Mouse (Mus musculus): Measurements from ENCODE around the gene Snrpf. TPM values are rescaled to one million over a fixed set of nuclear protein-coding genes. Genes with fewer than 3 reads are reported as not detected.

Gene Snrpf
- polyA plus RNA-seq (2021; fragmentation: Nextera tagmentation): 110 and 116 TPM in 2 replicates
- long read RNA-seq, experiment 1, transcript Snrpf-201 (4 exons, 861 nt): major isoform, 104 of 105 reads
- long read RNA-seq, experiment 1, partial matches to known transcripts: 0 of 105 reads
- long read RNA-seq, experiment 1, other reads (novel, unspliced or antisense): 1 of 105 reads
- long read RNA-seq, experiment 2, transcript Snrpf-201 (4 exons, 861 nt): major isoform, 12 of 12 reads
- long read RNA-seq, experiment 2, partial matches to known transcripts: 0 of 12 reads
- long read RNA-seq, experiment 2, other reads (novel, unspliced or antisense): 0 of 12 reads

DNA sequence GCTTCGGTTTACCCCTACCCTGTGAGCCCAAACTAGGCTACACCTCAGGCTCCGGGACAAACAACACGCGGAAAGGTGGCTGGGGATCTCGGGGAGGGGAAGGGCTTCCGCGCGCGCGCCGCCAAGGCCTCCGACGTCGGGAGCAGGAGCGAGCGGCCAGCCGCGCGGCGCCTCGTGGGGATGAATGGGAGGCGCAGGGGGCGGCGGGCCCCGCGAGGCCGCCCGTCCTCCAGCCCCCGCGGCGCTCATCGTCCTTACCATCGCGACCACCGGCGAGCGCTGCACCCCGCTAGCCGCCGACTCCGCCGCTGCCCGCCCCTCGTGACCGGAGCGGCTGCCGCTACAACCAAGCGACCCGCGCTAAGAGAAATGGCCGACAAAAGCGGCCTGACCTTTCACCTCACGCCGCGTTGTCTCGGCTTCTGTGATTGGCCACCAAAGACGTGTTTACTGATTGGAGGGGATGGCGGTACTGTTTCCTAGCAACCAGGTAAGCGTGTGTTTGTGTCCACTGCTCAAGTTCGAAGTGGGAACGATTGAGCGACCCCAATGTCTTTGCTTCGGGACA lies at the start of gene Snrpf:
TSS of gene Snrpf (minus strand) at position 426 of the 568 bp plus-strand sequence.

DNA sequence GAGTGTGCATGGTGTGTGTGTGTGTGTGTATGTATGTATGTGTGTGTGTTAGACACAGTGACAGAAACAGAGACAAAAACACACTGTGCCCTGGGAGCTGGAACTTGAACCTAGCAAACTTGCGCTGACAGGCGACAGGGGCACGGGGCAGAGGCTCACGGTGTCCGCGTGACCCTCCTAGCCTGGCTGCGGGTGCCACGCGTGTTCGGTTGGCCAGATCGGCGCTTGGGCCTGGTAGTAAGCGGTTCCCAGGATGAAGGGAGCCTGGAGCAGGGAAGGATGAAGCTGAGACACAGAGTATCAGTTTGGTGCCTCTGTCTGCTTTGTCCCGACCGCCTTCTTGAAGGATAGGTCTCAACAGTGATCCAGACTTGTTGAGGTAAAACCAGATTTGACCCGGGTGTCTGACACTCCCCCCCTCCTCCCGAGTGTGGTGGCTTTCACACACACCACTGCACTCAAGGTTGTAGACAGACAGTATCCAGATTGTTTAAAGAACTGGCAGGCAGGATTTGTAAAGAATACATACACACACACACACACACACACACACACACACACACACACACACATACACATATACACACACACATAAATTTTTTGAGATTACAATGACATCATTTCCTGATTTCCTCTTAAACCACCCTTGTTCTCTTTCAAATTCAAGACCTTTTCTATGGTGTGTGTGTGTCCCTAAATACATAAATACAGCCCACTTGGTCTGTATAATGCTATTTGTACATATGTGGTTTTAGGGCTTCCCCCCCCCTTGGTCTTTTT lies 48.9 kb downstream of the Snrpf start, which contains the start of gene Ccdc38:
TSS of gene Ccdc38 (plus strand) at position 202 of the 780 bp plus-strand sequence.

GRCm38 (mm10) chr10:93539775-93540430 lies 49.6 kb downstream of the Snrpf start, which contains the start of gene Amdhd1:
Gene Amdhd1, minus strand, starts transcription at chr10:93540033.

Other genes with a start within 250 kb of the Snrpf start
- 42.5 and 43.7 TPM in 2 replicates for gene Lta4h, start 136.3 kb downstream of the Snrpf start, polyA plus RNA-seq (2021; fragmentation: Nextera tagmentation)
- 0.06 TPM in 1 of 2 replicates, not detected in the other for gene Hal, start 100.9 kb downstream of the Snrpf start, polyA plus RNA-seq (2021; fragmentation: Nextera tagmentation)
- 0.21 and 0.35 TPM in 2 replicates for gene Amdhd1, start 49.7 kb downstream of the Snrpf start, polyA plus RNA-seq (2021; fragmentation: Nextera tagmentation)
- gene Ccdc38, start 49.1 kb downstream of the Snrpf start, polyA plus RNA-seq (2021; fragmentation: Nextera tagmentation): 0.26 and 0.35 TPM in 2 replicates
- 0.19 and 0.34 TPM in 2 replicates for gene Ntn4, start 51.0 kb upstream of the Snrpf start, polyA plus RNA-seq (2021; fragmentation: Nextera tagmentation)
- gene Usp44, start 241.8 kb upstream of the Snrpf start, polyA plus RNA-seq (2021; fragmentation: Nextera tagmentation): not detected in 2 replicates

Data from layer of hippocampus, adult 6 months (tissue).